Mouse (Mus musculus) monocyte, adult 59 days (primary cell): ENCODE data around the gene Sgip1. TPM values are rescaled to one million over a fixed set of nuclear protein-coding genes. Genes with fewer than 3 reads are reported as not detected.

Experiments used
- total RNA-seq, 2 experiments: library from RNA; stranded (reverse); gene quantifications; one replicate each; pipeline ENCODE4 v1.2.4; 2023

The Sgip1 gene
- total RNA-seq = 10 to 100 TPM; 11.2 to 16.3 TPM

GRCm38 (mm10) chr4:102741287-102741686 lies at the start of gene Sgip1:
TSS of gene Sgip1 (plus strand) at chr4:102741297.

GRCm38 (mm10) chr4:102978440-102978839 lies 237.3 kb downstream of the Sgip1 start, which contains the start of gene Tctex1d1:
TSS of gene Tctex1d1 (plus strand) at chr4:102978606.

Other genes starting within 250 kb of the Sgip1 start
- not detected for gene Tctex1d1, start 237.3 kb downstream of the Sgip1 start, total RNA-seq